Mouse (Mus musculus): Measurements from ENCODE around the gene Hps1.

Hps1 gene

DNA sequence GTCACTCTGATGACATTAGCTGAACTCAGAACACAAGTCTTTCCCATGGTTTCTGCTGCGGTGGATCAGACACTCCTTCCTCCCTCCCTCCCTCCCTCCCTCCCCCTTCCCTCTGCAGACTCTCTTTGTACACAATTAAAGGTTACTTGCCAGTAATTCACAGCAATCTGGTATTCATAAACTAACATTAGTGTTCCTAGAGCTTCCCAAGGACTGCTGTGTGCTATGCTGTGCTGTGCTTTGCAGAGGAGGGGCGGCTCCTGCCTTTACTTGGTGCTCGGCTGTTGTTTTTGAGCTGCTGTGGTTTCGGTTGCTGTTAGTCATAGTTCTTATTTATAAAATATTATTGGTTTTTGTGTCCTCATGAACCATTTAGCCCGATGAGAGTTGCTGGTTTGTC lies 62.1 kb downstream of the Hps1 start:
- no peak for DNase-seq (ENCODE audit: low spot score)

- DNase-seq (ENCODE audit: low spot score) = no peak
Observed at GRCm38 (mm10) chr19:42716507-42716906, 63.3 kb downstream of the Hps1 start.

DNA sequence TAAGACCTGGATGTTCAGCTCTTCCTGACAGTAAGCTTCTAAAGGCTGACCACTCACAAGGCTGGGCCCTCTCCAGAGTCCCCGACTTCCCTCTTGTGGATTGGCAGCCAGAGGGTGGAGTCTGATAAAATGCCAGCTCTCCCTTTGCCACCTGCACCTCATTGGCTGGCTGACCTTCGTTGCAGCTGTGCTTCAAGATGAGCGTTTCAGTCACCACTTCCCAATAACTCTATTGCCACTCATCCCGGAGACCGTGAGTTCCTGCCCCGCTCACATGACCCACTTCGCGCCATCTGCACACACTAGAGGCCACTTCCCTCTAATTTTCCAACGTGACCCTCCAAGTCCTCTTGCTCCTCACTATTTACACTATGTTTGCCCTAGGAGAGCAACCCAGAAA lies 66.0 kb downstream of the Hps1 start:
- no peak for DNase-seq (ENCODE audit: low spot score)

Data from testis, postnatal 10 days (tissue).